Mouse (Mus musculus): ENCODE measurements around the gene Alpl.
A peak's percentile ranks its signal among the peaks of the same experiment; 100 is the strongest.

Gene Alpl

GRCm38 (mm10) chr4:137770901-137771612 lies 25.1 kb downstream of the Alpl start:
- DNase-seq (ENCODE audit: low read depth, low spot score): no peak

- no peak for DNase-seq (ENCODE audit: low read depth, low spot score)
Observed at GRCm38 (mm10) chr4:137769635-137770034, 26.5 kb downstream of the Alpl start.

GRCm38 (mm10) chr4:137768831-137769230 lies 27.4 kb downstream of the Alpl start:
- DNase-seq (ENCODE audit: low read depth, low spot score): no peak

GRCm38 (mm10) chr4:137768381-137768780 lies 27.8 kb downstream of the Alpl start:
- DNase-seq (ENCODE audit: low read depth, low spot score): no peak

GRCm38 (mm10) chr4:137766365-137766764 lies 29.8 kb downstream of the Alpl start:
- no peak for DNase-seq (ENCODE audit: low read depth, low spot score)

- DNase-seq (ENCODE audit: low read depth, low spot score): no peak
Observed at GRCm38 (mm10) chr4:137765554-137765971, 30.6 kb downstream of the Alpl start.

- no peak for DNase-seq (ENCODE audit: low read depth, low spot score)
Observed at GRCm38 (mm10) chr4:137764621-137765020, 31.6 kb downstream of the Alpl start.

GRCm38 (mm10) chr4:137763920-137764495 lies 32.2 kb downstream of the Alpl start:
- no peak for DNase-seq (ENCODE audit: low read depth, low spot score)

GRCm38 (mm10) chr4:137762886-137763285 lies 33.3 kb downstream of the Alpl start:
- no peak for DNase-seq (ENCODE audit: low read depth, low spot score)

GRCm38 (mm10) chr4:137754446-137754845 lies 41.7 kb downstream of the Alpl start:
- no peak for DNase-seq (ENCODE audit: low read depth, low spot score)

- no peak for DNase-seq (ENCODE audit: low read depth, low spot score)
Observed at GRCm38 (mm10) chr4:137753199-137753598, 43.0 kb downstream of the Alpl start.

GRCm38 (mm10) chr4:137752471-137752870 lies 43.7 kb downstream of the Alpl start:
- DNase-seq (ENCODE audit: low read depth, low spot score): no peak

- DNase-seq (ENCODE audit: low read depth, low spot score): no peak
Observed at GRCm38 (mm10) chr4:137751717-137752116, 44.5 kb downstream of the Alpl start.

GRCm38 (mm10) chr4:137751310-137751709 lies 44.9 kb downstream of the Alpl start:
- DNase-seq (ENCODE audit: low read depth, low spot score): no peak

- no peak for DNase-seq (ENCODE audit: low read depth, low spot score)
Observed at GRCm38 (mm10) chr4:137750121-137750520, 46.1 kb downstream of the Alpl start.

- no peak for DNase-seq (ENCODE audit: low read depth, low spot score)
Observed at GRCm38 (mm10) chr4:137749680-137750079, 46.5 kb downstream of the Alpl start.

GRCm38 (mm10) chr4:137748726-137749125 lies 47.5 kb downstream of the Alpl start:
- no peak for DNase-seq (ENCODE audit: low read depth, low spot score)

- no peak for DNase-seq (ENCODE audit: low read depth, low spot score)
Observed at GRCm38 (mm10) chr4:137747590-137747989, 48.6 kb downstream of the Alpl start.

- no peak for DNase-seq (ENCODE audit: low read depth, low spot score)
Observed at GRCm38 (mm10) chr4:137747091-137747490, 49.1 kb downstream of the Alpl start.

GRCm38 (mm10) chr4:137744433-137744918 lies 51.7 kb downstream of the Alpl start:
- DNase-seq (ENCODE audit: low read depth, low spot score): peak; percentile 36

GRCm38 (mm10) chr4:137743791-137744190 lies 52.4 kb downstream of the Alpl start:
- no peak for DNase-seq (ENCODE audit: low read depth, low spot score)

- DNase-seq (ENCODE audit: low read depth, low spot score): no peak
Observed at GRCm38 (mm10) chr4:137740350-137740749, 55.8 kb downstream of the Alpl start.

Data from A20 (cell line).